In genomic region chrX:85683723-85684122, GRCm38 (mm10) we compare ENCODE assay signal across 25 mouse cellular contexts.
A peak's percentile ranks its signal among the peaks of the same experiment; 100 is the strongest.
DNase-seq lines count a peak whose midpoint lies in the region; ATAC-seq and TF ChIP-seq lines count a peak whose summit lies in the region.
"Had no signal": no experiment of that assay in that cellular context is flagged by ENCODE, and none has a peak within 500 bp of the region (broad histone marks: within the 10 kb centered on the region; RNA-seq: fewer than 3 reads in every experiment).

No protein-coding gene starts in this region.

- DNase-seq in CD4-positive, CD25-positive, alpha-beta regulatory T cell, adult 2 months (ENCODE audit: low read depth, low spot score): peak; percentile 1
- DNase-seq in liver, embryonic 14.5 days (ENCODE audit: low read depth in 3 of 3, low spot score in 3 of 3): no peak
- DNase-seq in liver, embryonic 11.5 days (ENCODE audit: low spot score): no peak
- DNase-seq in layer of hippocampus, adult 9-11 months: no peak
- no peak for DNase-seq in embryo, embryonic 9.5 days (ENCODE audit: extremely low spot score)
- DNase-seq: adrenal gland, postnatal 25 days; cerebellum, adult 8-10 months; cerebellum, postnatal 36 days; embryo, embryonic 11 days; gastrocnemius, postnatal 36 days; heart, postnatal 4 days; kidney, postnatal 14 days; layer of hippocampus, postnatal 36 days; lung, postnatal 14 days; thymus, postnatal 36 days had no signal

- TF ChIP-seq CTCF in liver, embryonic 14.5 days (IDR thresholded peaks at IDR 0.05; ENCODE audit: low read depth): 0 out of 2 replicates have a peak, but pooled peaks have one; percentile 11
- peak; percentile 9 for TF ChIP-seq CTCF in ES-Bruce4 (IDR thresholded peaks at IDR 0.05; ENCODE audit: low read depth, low read length)

- H3K27ac ChIP-seq in liver, embryonic 14.5 days: no peak overlapping the region
- no peak overlapping the region for H3K27ac ChIP-seq in liver, embryonic 11.5 days (ENCODE audit: low read depth, low read length)
- H3K27ac ChIP-seq in ES-Bruce4 (ENCODE audit: insufficient read depth, low read length): no peak overlapping the region
- H3K27ac ChIP-seq: forebrain, embryonic 13.5 days; heart, embryonic 15.5 days; hindbrain, embryonic 14.5 days; layer of hippocampus, adult 2 months; liver, embryonic 15.5 days; midbrain, embryonic 13.5 days had no signal

- H3K9ac ChIP-seq in liver, embryonic 14.5 days (replicated peaks): no peak overlapping the region
- H3K9ac ChIP-seq in liver, embryonic 11.5 days (ENCODE audit: low read depth, low read length): no peak overlapping the region
- H3K9ac ChIP-seq in ES-Bruce4 (ENCODE audit: low read depth, poor library complexity, severe bottlenecking): no peak overlapping the region
- H3K9ac ChIP-seq: forebrain, embryonic 13.5 days; heart, embryonic 15.5 days; hindbrain, embryonic 14.5 days; liver, embryonic 15.5 days; midbrain, embryonic 13.5 days had no signal

- no peaks in the 10 kb centered on the region for H3K27me3 ChIP-seq in liver, embryonic 14.5 days (ENCODE audit: control insufficient read depth, insufficient read depth, low read length)
- no peaks in the 10 kb centered on the region for H3K27me3 ChIP-seq in liver, embryonic 11.5 days (replicated peaks; ENCODE audit: control insufficient read depth, insufficient read depth, low read length)
- H3K27me3 ChIP-seq in ES-Bruce4 (ENCODE audit: control insufficient read depth, insufficient read depth, low read length, poor library complexity, severe bottlenecking): no peaks in the 10 kb centered on the region
- H3K27me3 ChIP-seq: forebrain, embryonic 13.5 days; heart, embryonic 15.5 days; liver, embryonic 15.5 days; megakaryocyte, embryonic 14.5 days; midbrain, embryonic 13.5 days had no signal

- WGBS in liver, embryonic 14.5 days (ENCODE audit: insufficient replicate concordance): 30% methylated on average over 2 of the region's 2 CpGs
- 53% methylated on average over 2 of the region's 2 CpGs for WGBS in liver, embryonic 11.5 days

- H3K4me3 ChIP-seq in liver, embryonic 14.5 days (ENCODE audit: insufficient read depth in 1 of 2, low read depth in 2 of 2, low read length in 2 of 2): no peak overlapping the region
- no peak overlapping the region for H3K4me3 ChIP-seq in liver, embryonic 11.5 days (ENCODE audit: low read depth, low read length)
- no peak overlapping the region for H3K4me3 ChIP-seq in ES-Bruce4 (ENCODE audit: low read depth, low read length)
- H3K4me3 ChIP-seq: forebrain, embryonic 13.5 days; heart, embryonic 15.5 days; layer of hippocampus, adult 2 months; liver, embryonic 15.5 days; megakaryocyte, embryonic 14.5 days; midbrain, embryonic 13.5 days had no signal

- TF ChIP-seq POLR2A in ES-Bruce4 (IDR thresholded peaks at IDR 0.05; ENCODE audit: insufficient read depth, low read length): no peak

- TF ChIP-seq EP300 in liver, embryonic 14.5 days (IDR thresholded peaks at IDR 0.05; ENCODE audit: low read depth): no peak
- no peak for TF ChIP-seq EP300 in ES-Bruce4 (IDR thresholded peaks at IDR 0.05; ENCODE audit: insufficient read depth, low read depth, low read length)

- ATAC-seq in CD4-positive, CD25-positive, alpha-beta regulatory T cell, adult 4 months: no peak
- ATAC-seq in liver, embryonic 14.5 days (ENCODE audit: insufficient read depth): no peak
- no peak for ATAC-seq in liver, embryonic 11.5 days (replicated peaks; ENCODE audit: low FRiP score)
- peak; percentile 42; the same call in 1 of the 2 replicates for ATAC-seq in megakaryocyte progenitor cell, adult 5-6 weeks (replicated peaks; ENCODE audit: poor library complexity)
- ATAC-seq: forebrain, embryonic 13.5 days; midbrain, embryonic 13.5 days had no signal

- no peaks in the 10 kb centered on the region for H3K36me3 ChIP-seq in liver, embryonic 14.5 days (replicated peaks; ENCODE audit: control insufficient read depth, insufficient read depth, low read depth)
- no peaks in the 10 kb centered on the region for H3K36me3 ChIP-seq in liver, embryonic 11.5 days (ENCODE audit: control insufficient read depth, insufficient read depth, low read length)
- no peaks in the 10 kb centered on the region for H3K36me3 ChIP-seq in ES-Bruce4 (ENCODE audit: control insufficient read depth, insufficient read depth, low read length, poor library complexity, severe bottlenecking)
- H3K36me3 ChIP-seq: heart, embryonic 15.5 days; liver, embryonic 15.5 days; midbrain, embryonic 13.5 days had no signal

- no peaks in the 10 kb centered on the region for H3K4me1 ChIP-seq in liver, embryonic 14.5 days (replicated peaks; ENCODE audit: control insufficient read depth in 2 of 2, insufficient read depth in 2 of 2, low read length in 1 of 2)
- H3K4me1 ChIP-seq in liver, embryonic 11.5 days (replicated peaks; ENCODE audit: control insufficient read depth, insufficient read depth, low read length): no peaks in the 10 kb centered on the region
- H3K4me1 ChIP-seq in ES-Bruce4 (ENCODE audit: control insufficient read depth, insufficient read depth, low read length): no peaks in the 10 kb centered on the region
- H3K4me1 ChIP-seq: forebrain, embryonic 13.5 days; heart, embryonic 15.5 days; liver, embryonic 15.5 days; megakaryocyte, embryonic 14.5 days; midbrain, embryonic 13.5 days had no signal

- no peak overlapping the region for H3K4me2 ChIP-seq in liver, embryonic 14.5 days (ENCODE audit: low read depth)
- no peak overlapping the region for H3K4me2 ChIP-seq in liver, embryonic 11.5 days
- H3K4me2 ChIP-seq: forebrain, embryonic 13.5 days; heart, embryonic 15.5 days; hindbrain, embryonic 14.5 days; liver, embryonic 15.5 days; midbrain, embryonic 13.5 days had no signal

- H3K9me3 ChIP-seq in liver, embryonic 14.5 days (ENCODE audit: control insufficient read depth, low read length): no peaks in the 10 kb centered on the region
- no peaks in the 10 kb centered on the region for H3K9me3 ChIP-seq in liver, embryonic 11.5 days (ENCODE audit: control insufficient read depth, low read length)
- no peaks in the 10 kb centered on the region for H3K9me3 ChIP-seq in ES-Bruce4 (replicated peaks; ENCODE audit: control insufficient read depth, insufficient read depth, low read length, poor library complexity, severe bottlenecking)
- H3K9me3 ChIP-seq: forebrain, embryonic 13.5 days; heart, embryonic 15.5 days; liver, embryonic 15.5 days; megakaryocyte, embryonic 14.5 days; midbrain, embryonic 13.5 days had no signal
